Mouse (Mus musculus): ENCODE results near the gene Wap. TPM values are rescaled to one million over a fixed set of nuclear protein-coding genes. Genes with fewer than 3 reads are reported as not detected.

Wap gene
- polyA plus RNA-seq, 1 experiment: not detected

DNA sequence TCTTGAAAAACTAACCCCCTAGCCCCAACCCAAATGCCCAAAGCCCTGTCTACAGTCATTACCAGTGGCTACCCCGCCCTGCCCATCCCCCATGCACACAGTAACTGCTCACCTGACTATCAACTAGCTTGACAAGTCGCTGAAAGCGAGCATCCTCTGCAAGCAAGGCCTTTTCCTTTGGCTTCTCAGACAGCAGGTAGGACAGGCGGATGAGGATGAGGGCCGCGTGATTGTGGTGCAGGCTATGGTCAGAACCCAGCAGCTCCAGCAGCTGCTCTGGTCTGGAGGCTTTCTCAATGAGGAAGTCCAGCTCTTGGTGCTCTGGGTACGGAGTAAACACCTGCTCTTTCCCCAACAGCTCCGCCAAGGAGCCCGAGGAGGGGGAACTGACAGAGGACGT is 14.7 kb downstream of the Wap start:
- Histone ChIP-seq H3K4me3 (ENCODE audit: extremely low read depth, insufficient read depth, insufficient read length) (no peak overlapping the region), H3K27ac (ENCODE audit: insufficient read depth, low read length) (no peak overlapping the region), H3K36me3 (ENCODE audit: control insufficient read depth, insufficient read depth, low read length) (peaks cover 40% of the 10 kb centered on the region), H3K27me3 (ENCODE audit: control insufficient read depth, insufficient read depth, low read length) (no peaks in the 10 kb centered on the region), H3K4me1 (ENCODE audit: control insufficient read depth, insufficient read depth, insufficient read length) (peaks cover 17% of the 10 kb centered on the region)
- WGBS: 48% methylated on average over 10 of the region's 10 CpGs
- no peak for TF ChIP-seq POLR2A (IDR thresholded peaks at IDR 0.05; ENCODE audit: low read depth, low read length)
- DNase-seq (ENCODE audit: low read depth in 1 of 2, low spot score in 2 of 2): no peak

DNA sequence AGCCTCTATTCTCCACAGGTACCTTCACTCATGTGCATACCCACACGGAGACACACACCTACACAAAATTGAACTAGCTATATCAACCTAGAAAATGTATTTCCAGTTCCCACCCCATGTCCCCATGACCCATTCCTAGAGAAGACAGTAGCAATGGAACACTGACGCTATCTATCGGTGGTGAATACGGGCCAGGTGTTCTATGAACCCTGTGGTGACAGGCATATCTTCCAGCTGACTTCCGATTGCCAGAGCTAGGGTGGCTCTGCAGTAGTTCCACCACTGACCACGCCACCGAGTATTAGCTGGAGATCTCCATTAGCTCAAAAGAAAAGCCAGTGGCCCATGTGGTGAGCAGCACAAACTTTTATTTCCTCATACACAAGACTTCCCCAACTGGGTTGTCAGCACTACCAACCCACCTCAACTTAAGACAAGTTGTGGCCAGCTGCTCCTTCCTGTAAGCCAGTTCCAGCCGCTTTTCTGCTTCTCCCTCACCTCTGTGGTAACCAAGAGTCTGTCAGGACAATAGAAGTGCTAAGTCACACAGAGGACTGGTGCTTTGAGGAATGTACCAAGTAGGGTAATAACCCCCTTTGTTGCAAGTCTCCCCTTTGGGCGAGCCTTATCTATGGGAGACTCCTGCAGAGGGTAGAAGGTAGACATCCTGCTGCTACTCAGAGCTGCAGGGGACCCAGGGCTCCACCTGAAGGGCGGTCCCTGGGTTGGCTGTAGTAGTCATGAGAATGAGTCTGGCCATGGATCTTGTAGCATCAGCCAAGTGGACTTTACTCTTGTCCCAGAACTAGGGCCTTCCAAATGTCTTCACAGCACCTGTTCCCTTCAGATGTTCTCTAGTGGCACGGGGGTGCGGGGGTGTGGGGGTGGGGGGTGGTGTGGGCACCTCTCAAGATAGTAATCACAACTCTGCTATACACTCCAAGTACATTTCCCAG is 22.9 kb downstream of the Wap start:
- H3K4me1 ChIP-seq (ENCODE audit: control insufficient read depth, insufficient read depth, insufficient read length): no peaks in the 10 kb centered on the region
- no peak overlapping the region for H3K4me3 ChIP-seq (ENCODE audit: extremely low read depth, insufficient read depth, insufficient read length)
- no peak overlapping the region for H3K27ac ChIP-seq (ENCODE audit: insufficient read depth, low read length)
- TF ChIP-seq CTCF (IDR thresholded peaks at IDR 0.05; ENCODE audit: extremely low read depth, insufficient read depth, insufficient read length, insufficient replicate concordance) (no peak), POLR2A (IDR thresholded peaks at IDR 0.05; ENCODE audit: low read depth, low read length) (no peak)
- no peak for DNase-seq (ENCODE audit: low read depth in 1 of 2, low spot score in 2 of 2)
- no peaks in the 10 kb centered on the region for H3K27me3 ChIP-seq (ENCODE audit: control insufficient read depth, insufficient read depth, low read length)
- WGBS: 73% methylated on average over 12 of the region's 12 CpGs
- peaks cover 53% of the 10 kb centered on the region for H3K36me3 ChIP-seq (ENCODE audit: control insufficient read depth, insufficient read depth, low read length)

DNA sequence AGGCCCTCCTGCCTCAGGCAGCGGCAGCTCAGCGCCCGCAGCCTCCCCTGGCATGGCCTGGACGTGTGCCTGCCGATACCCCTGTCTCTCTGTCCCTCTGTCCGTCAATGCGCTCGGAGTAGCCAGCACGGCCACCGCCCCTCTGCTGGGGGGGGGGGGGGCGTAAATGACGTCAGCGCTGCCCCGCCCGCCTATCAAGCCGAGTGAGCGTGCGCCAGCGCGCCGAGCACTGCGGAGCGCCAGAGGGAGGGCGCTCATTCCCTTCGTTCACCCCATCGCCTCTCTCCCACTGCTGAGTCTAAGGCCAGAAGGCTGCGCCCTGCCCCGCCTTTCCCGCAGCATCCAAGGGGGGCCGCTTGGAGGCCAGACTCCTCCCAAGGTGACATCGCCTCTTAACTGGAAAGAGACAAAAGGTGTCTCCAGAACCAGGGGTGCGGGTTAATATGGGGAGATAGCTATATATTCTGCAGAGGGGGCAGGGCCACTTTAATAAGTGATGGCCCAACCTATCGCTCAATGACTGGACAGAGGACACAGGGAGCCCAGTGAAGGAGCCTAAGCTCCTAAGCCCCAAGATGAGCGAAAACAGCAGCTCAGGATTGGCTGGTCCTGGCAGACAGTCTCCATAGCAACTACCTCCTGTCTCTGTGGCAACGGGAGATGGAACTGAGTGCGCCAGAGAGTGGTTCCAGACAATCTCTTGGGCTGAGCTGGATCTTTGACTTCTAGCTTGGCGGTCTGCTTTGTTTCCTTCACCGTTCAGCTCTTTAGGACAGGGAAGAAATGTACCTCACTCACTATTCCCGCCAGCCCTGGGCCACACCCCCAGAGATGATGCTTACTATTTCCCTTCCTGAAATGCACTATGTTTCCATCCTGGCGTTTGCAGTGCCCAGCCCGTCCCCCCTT is 32.7 kb downstream of the Wap start, which contains the start of gene Nacad:
Gene Nacad, minus strand, starts transcription at position 563 of the 909 bp plus-strand sequence.
- peaks cover 9% of the 10 kb centered on the region for H3K4me1 ChIP-seq (ENCODE audit: control insufficient read depth, insufficient read depth, insufficient read length)
- no peak for DNase-seq (ENCODE audit: low read depth in 1 of 2, low spot score in 2 of 2)
- 7% methylated on average over 34 of the region's 41 CpGs for WGBS

DNA sequence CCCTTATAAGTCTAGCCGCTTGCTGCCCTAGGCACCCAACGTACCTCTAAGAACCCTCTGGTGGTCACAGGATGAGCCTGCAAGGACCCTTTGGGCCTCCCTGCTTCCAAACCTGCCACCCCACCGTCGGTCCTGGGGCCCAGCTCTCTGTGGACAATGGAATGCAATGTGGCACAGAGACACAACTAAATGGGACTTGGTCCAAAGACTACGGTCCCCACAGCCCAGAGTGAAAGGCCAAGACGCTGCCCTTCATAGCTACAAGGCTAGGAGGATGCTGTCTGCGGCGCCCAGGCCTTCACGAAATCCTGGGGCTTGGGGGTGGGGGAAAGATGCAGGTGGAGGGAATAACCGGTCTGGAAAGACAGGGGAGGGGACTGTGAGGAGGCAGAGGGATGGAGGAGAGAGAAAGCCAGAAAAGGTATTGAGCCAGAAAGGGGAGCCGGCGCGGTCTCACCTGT is 33.4 kb downstream of the Wap start:
- 0 out of 2 replicates have a peak, but pooled peaks cover 1% of the 10 kb centered on the region for H3K36me3 ChIP-seq (ENCODE audit: control insufficient read depth, insufficient read depth, low read length)
- peaks cover 9% of the 10 kb centered on the region for H3K4me1 ChIP-seq (ENCODE audit: control insufficient read depth, insufficient read depth, insufficient read length)
- no peak for TF ChIP-seq CTCF (IDR thresholded peaks at IDR 0.05; ENCODE audit: extremely low read depth, insufficient read depth, insufficient read length, insufficient replicate concordance)
- TF ChIP-seq POLR2A (IDR thresholded peaks at IDR 0.05; ENCODE audit: low read depth, low read length): no peak
- WGBS: 36% methylated on average over 13 of the region's 13 CpGs
- no peak for DNase-seq (ENCODE audit: low read depth in 1 of 2, low spot score in 2 of 2)
- no peak overlapping the region for H3K27ac ChIP-seq (ENCODE audit: insufficient read depth, low read length)
- peak overlapping the region; percentile 22; the same call in 1 of the 2 replicates for H3K4me3 ChIP-seq (ENCODE audit: extremely low read depth, insufficient read depth, insufficient read length)
- peaks cover 4% of the 10 kb centered on the region; the same call in 1 of the 2 replicates for H3K27me3 ChIP-seq (ENCODE audit: control insufficient read depth, insufficient read depth, low read length)

More for the DNA sequence above, 32.7 kb downstream of the Wap start, which contains the start of gene Nacad:
- no peak within 1 kb of the TSS for H3K27ac ChIP-seq (ENCODE audit: insufficient read depth, low read length)
- no peaks in the 10 kb centered on the region for H3K36me3 ChIP-seq (ENCODE audit: control insufficient read depth, insufficient read depth, low read length)
- peaks cover 4% of the 10 kb centered on the region; the same call in 1 of the 2 replicates for H3K27me3 ChIP-seq (ENCODE audit: control insufficient read depth, insufficient read depth, low read length)
- TF ChIP-seq CTCF (IDR thresholded peaks at IDR 0.05; ENCODE audit: extremely low read depth, insufficient read depth, insufficient read length, insufficient replicate concordance): no peak
- no peak for TF ChIP-seq POLR2A (IDR thresholded peaks at IDR 0.05; ENCODE audit: low read depth, low read length)
- peak within 1 kb of the TSS; percentile 22; the same call in 1 of the 2 replicates for H3K4me3 ChIP-seq (ENCODE audit: extremely low read depth, insufficient read depth, insufficient read length)

DNA sequence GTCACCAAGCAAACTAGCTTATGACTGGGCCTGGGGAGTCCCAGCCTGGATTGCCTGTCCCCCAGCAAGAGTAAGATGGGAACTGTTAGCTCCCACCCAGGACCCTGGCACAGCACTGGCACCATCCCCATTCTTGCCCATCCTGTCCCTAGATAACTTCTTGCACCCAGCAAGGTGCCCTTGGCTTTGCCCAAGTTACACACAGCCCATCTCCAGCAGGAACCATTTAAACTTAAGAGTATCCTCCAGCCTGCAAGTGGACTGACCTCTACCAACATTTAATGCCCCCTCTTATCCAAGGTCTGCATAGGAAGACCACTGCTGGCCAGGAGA is 33.9 kb downstream of the Wap start:
- no peak for DNase-seq (ENCODE audit: low read depth in 1 of 2, low spot score in 2 of 2)
- Histone ChIP-seq H3K4me3 (ENCODE audit: extremely low read depth, insufficient read depth, insufficient read length) (no peak overlapping the region), H3K4me1 (ENCODE audit: control insufficient read depth, insufficient read depth, insufficient read length) (peaks cover 9% of the 10 kb centered on the region), H3K36me3 (ENCODE audit: control insufficient read depth, insufficient read depth, low read length) (0 out of 2 replicates have a peak, but pooled peaks cover 1% of the 10 kb centered on the region), H3K27ac (ENCODE audit: insufficient read depth, low read length) (no peak overlapping the region), H3K27me3 (ENCODE audit: control insufficient read depth, insufficient read depth, low read length) (peaks cover 4% of the 10 kb centered on the region; the same call in 1 of the 2 replicates)
- TF ChIP-seq POLR2A (IDR thresholded peaks at IDR 0.05; ENCODE audit: low read depth, low read length): no peak
- TF ChIP-seq CTCF (IDR thresholded peaks at IDR 0.05; ENCODE audit: extremely low read depth, insufficient read depth, insufficient read length, insufficient replicate concordance): no peak

DNA sequence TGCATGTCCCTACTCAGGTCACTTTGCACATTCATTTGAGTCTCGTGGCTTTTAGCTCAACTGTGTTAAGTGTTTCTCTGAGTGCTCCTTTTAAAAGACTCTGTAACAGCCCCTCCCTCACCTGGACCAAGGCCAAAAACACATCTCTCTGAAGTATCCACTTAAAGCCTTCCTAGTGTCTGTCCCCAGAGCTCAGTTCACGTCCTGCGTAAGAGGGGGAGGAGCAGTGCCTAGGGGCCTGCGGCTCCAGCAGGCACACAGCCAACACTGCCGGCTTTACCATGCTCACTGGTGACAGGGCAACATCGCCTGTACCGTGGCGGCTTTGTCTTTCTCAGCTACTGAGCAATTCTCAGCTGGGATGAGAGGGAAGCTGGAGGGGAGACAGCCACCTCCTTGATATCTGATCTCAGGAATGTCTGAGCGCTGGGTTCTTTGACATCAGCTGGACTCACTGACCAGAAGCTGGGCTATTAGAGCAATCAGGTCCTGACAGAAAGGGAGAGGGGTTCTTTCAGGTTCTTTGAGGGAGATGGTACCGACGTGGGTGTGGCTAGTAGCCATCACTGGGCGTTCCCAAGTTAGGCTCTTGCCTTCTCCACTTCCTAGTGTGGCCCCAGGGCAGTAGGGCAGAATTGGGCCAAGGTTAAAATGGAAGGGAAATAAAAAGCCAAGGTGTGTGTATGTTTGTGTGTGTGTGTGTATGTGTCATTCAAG is 34.4 kb downstream of the Wap start:
- WGBS: 19% methylated on average over 12 of the region's 12 CpGs
- Histone ChIP-seq H3K27me3 (ENCODE audit: control insufficient read depth, insufficient read depth, low read length) (peaks cover 4% of the 10 kb centered on the region; the same call in 1 of the 2 replicates), H3K4me3 (ENCODE audit: extremely low read depth, insufficient read depth, insufficient read length) (no peak overlapping the region), H3K27ac (ENCODE audit: insufficient read depth, low read length) (no peak overlapping the region), H3K4me1 (ENCODE audit: control insufficient read depth, insufficient read depth, insufficient read length) (peaks cover 9% of the 10 kb centered on the region), H3K36me3 (ENCODE audit: control insufficient read depth, insufficient read depth, low read length) (peaks cover 1% of the 10 kb centered on the region; the same call in 1 of the 2 replicates)
- no peak for TF ChIP-seq CTCF (IDR thresholded peaks at IDR 0.05; ENCODE audit: extremely low read depth, insufficient read depth, insufficient read length, insufficient replicate concordance)
- no peak for TF ChIP-seq POLR2A (IDR thresholded peaks at IDR 0.05; ENCODE audit: low read depth, low read length)
- no peak for DNase-seq (ENCODE audit: low read depth in 1 of 2, low spot score in 2 of 2)
